Mouse (Mus musculus) testis, postnatal 14 days (tissue): ENCODE data around the gene Prune1.

Experiments used
- DNase-seq: peaks from one replicate; pipeline ENCODE4 v3.0.0; 2021; ENCODE audit warnings: low spot score

Gene Prune1

GRCm38 (mm10) chr3:95237541-95238099 lies 44.3 kb downstream of the Prune1 start:
- DNase-seq = no peak

- no peak for DNase-seq
These were observed 46.2 kb downstream of the Prune1 start for GRCm38 (mm10) chr3:95235386-95236301.

- DNase-seq = no peak
These were observed 48.4 kb downstream of the Prune1 start for GRCm38 (mm10) chr3:95233303-95233980.

GRCm38 (mm10) chr3:95232771-95233170 lies 49.1 kb downstream of the Prune1 start:
- DNase-seq = no peak

- no peak for DNase-seq
These were observed 50.3 kb downstream of the Prune1 start, which contains the start of gene Mllt11 for GRCm38 (mm10) chr3:95231298-95232221. Gene Mllt11 (minus strand): TSS chr3:95232171.

GRCm38 (mm10) chr3:95230495-95231297 lies 51.2 kb downstream of the Prune1 start:
- no peak for DNase-seq

- DNase-seq = peak; percentile 32
These were observed 51.9 kb downstream of the Prune1 start for GRCm38 (mm10) chr3:95229781-95230494.

GRCm38 (mm10) chr3:95228894-95229780 lies 52.7 kb downstream of the Prune1 start:
- peak; percentile 48 for DNase-seq

- peak; percentile 84 for DNase-seq
These were observed 53.6 kb downstream of the Prune1 start, which contains the start of gene Cdc42se1 for GRCm38 (mm10) chr3:95228148-95228893. Gene Cdc42se1 (plus strand): TSS chr3:95228732.

GRCm38 (mm10) chr3:95227214-95227613 lies 54.7 kb downstream of the Prune1 start:
- no peak for DNase-seq

- no peak for DNase-seq
These were observed 57.6 kb downstream of the Prune1 start for GRCm38 (mm10) chr3:95224295-95224694.

GRCm38 (mm10) chr3:95223041-95223440 lies 58.8 kb downstream of the Prune1 start:
- no peak for DNase-seq

GRCm38 (mm10) chr3:95218466-95219137 lies 63.3 kb downstream of the Prune1 start:
- DNase-seq = no peak

- DNase-seq = peak; percentile 93
These were observed 64.4 kb downstream of the Prune1 start, which contains the start of gene Gabpb2 for GRCm38 (mm10) chr3:95217255-95218134. Gene Gabpb2 (minus strand): TSS chr3:95217916.

GRCm38 (mm10) chr3:95216655-95217254 lies 65.1 kb downstream of the Prune1 start:
- no peak for DNase-seq

GRCm38 (mm10) chr3:95213609-95213975 lies 68.3 kb downstream of the Prune1 start:
- DNase-seq = no peak
